Mouse (Mus musculus) ES-E14 (cell line): Measurements from ENCODE around the gene Slc2a5. TPM values are rescaled to one million over a fixed set of nuclear protein-coding genes. Genes with fewer than 3 reads are reported as not detected.

Experiments
- DNase-seq: peaks from one replicate; pipeline ENCODE4 v3.0.0-alpha.2; 2013; ENCODE audit warnings: low read depth, low spot score
- H3K27ac ChIP-seq: 2 replicates; pipeline ENCODE4 v1.5.1; 2012; ENCODE audit warnings: low read depth, mild to moderate bottlenecking, low read length, moderate library complexity, mixed read lengths; ENCODE audit not compliant: poor library complexity, insufficient read depth, severe bottlenecking
- H3K36me3 ChIP-seq: 2 replicates; pipeline ENCODE4 v1.6.1; 2012; ENCODE audit warnings: mild to moderate bottlenecking, low read length, moderate library complexity, mixed read lengths; ENCODE audit not compliant: control insufficient read depth, poor library complexity, insufficient read depth, severe bottlenecking
- H3K4me1 ChIP-seq, 2 experiments: fragments of 150-350 bp in 1 of 2; sonication (generic) in 1 of 2; 2 replicates each; pipeline ENCODE4 v1.6.1; 2012; ENCODE audit warnings: low read length in 2 of 2, mild to moderate bottlenecking in 1 of 2, mixed read lengths in 1 of 2; ENCODE audit not compliant: control insufficient read depth in 2 of 2, insufficient read depth in 2 of 2, poor library complexity in 1 of 2
- H3K4me3 ChIP-seq, 2 experiments: fragments of 150-350 bp in 1 of 2; sonication (generic) in 1 of 2; 2 replicates each; pipeline ENCODE4 v1.5.1; 2012; ENCODE audit warnings: low read length in 2 of 2, low read depth in 1 of 2, mild to moderate bottlenecking in 1 of 2, mixed read lengths in 1 of 2; ENCODE audit not compliant: insufficient read depth in 1 of 2, poor library complexity in 1 of 2, severe bottlenecking in 1 of 2
- H3K9ac ChIP-seq: 2 replicates; pipeline ENCODE4 v1.6.1; 2012; ENCODE audit warnings: low read depth, mild to moderate bottlenecking, low read length, mixed read lengths; ENCODE audit not compliant: poor library complexity, insufficient read depth, severe bottlenecking
- H3K9me3 ChIP-seq: fragments of 150-350 bp; sonication (generic); 2 replicates; pipeline ENCODE4 v1.6.1; 2012; ENCODE audit warnings: low read depth, mild to moderate bottlenecking, low read length; ENCODE audit not compliant: control insufficient read depth, insufficient read depth
- CHD2 ChIP-seq: IDR thresholded peaks from 2 replicates; pipeline ENCODE4 v1.6.1; 2014; ENCODE audit warnings: mild to moderate bottlenecking, low read depth, low read length, inconsistent platforms
- HCFC1 ChIP-seq: IDR thresholded peaks from 2 replicates; pipeline ENCODE4 v1.6.1; 2012; ENCODE audit warnings: low read length, inconsistent platforms, borderline replicate concordance; ENCODE audit not compliant: insufficient read depth
- MAFK ChIP-seq: IDR thresholded peaks from 2 replicates; pipeline ENCODE4 v1.6.1; 2014; ENCODE audit warnings: mild to moderate bottlenecking, low read depth, low read length, inconsistent platforms; ENCODE audit not compliant: insufficient read depth
- ZC3H11A ChIP-seq: IDR thresholded peaks from 2 replicates; pipeline ENCODE4 v1.6.1; 2012; ENCODE audit warnings: low read depth, mild to moderate bottlenecking, inconsistent platforms, low read length, borderline replicate concordance
- ZNF384 ChIP-seq: IDR thresholded peaks from 2 replicates; pipeline ENCODE4 v1.6.1; 2012; ENCODE audit warnings: low read depth, low read length, inconsistent platforms
- in situ Hi-C, 2 experiments: fragments of 600-800 bp; cut with MboI; formaldehyde crosslinking; loops; one replicate each; pipeline ENCODE4 v1.15.1; 2025; ENCODE audit warnings: low sequenced_read_pairs in 2 of 2, inconsistent platforms in 1 of 2; ENCODE audit not compliant: unreplicated experiment in 2 of 2
- total RNA-seq: library from RNA; depleted of rRNA; stranded (reverse); fragments of 300-350 nt; gene quantifications from 2 replicates; pipeline ENCODE4 v1.2.3, GENCODE M21; 2012; rRNA removed

Gene Slc2a5
- 2.4 and 3.2 TPM in 2 replicates for total RNA-seq

DNA sequence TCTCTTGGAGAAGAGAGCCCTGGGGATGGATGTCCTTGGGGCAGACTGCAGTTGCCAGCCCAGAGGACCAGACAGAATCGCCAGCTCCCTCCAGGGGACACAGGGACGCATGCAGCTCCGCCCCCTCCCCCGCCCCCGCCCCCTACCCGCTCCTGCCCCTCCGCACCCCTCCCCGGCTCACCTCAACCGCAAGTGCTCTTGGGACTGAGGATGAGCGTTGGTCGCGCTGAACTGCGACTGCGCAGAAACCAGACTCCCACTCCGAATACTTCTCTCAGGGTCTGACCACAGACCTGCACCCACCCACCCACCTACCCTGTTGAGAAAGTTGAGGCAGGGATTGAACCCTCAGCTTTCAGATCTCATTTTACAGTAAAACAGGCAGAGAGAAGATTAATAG, at the start of gene Slc2a5:
Slc2a5 (plus strand) TSS at position 229 of the 400 bp plus-strand sequence.
- Histone ChIP-seq H3K4me1 (peaks cover 0 to 18% of the 10 kb centered on the region in 2 experiments; a peak in 1 of 4 replicates), H3K36me3 (no peaks in the 10 kb centered on the region), H3K4me3 (peak within 1 kb of the TSS; percentile 27 to 78), H3K9ac (peak within 1 kb of the TSS; percentile 64; the same call in 1 of the 2 replicates), H3K27ac (no peak within 1 kb of the TSS), H3K9me3 (no peaks in the 10 kb centered on the region)
- peak; percentile 47 for DNase-seq
- in situ Hi-C loops, result no loop called here
- TF ChIP-seq ZC3H11A (no peak), MAFK (no peak), CHD2 (no peak), HCFC1 (no peak), ZNF384 (no peak)

DNA sequence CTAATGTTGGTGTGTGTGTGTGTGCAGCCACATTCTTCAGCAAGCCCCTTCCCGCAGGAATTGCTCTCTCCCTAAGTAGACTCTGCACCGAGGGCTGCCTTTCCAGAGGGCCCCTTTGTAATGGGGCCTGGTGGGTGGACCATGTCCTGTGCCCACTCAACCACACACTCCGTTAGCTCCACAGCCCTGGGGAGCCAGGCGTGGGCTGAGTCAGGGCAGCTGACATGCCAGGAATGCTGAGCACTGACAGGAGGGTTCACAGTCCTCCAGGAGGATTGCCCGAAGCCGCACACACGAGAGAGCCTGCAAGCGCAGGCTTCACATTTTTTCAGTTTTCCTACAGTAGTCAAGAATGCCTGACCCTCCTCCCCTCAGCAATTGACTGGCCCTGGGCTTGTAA, 48.9 kb upstream of the Slc2a5 start:
- DNase-seq, result no peak
- in situ Hi-C loops, result no loop called here
- Histone ChIP-seq H3K27ac (no peak overlapping the region), H3K36me3 (peaks cover 24% of the 10 kb centered on the region), H3K9me3 (no peaks in the 10 kb centered on the region), H3K4me1 (peaks cover 4 to 11% of the 10 kb centered on the region in 2 experiments; a peak in 2 of 4 replicates), H3K9ac (no peak overlapping the region), H3K4me3 (no peak overlapping the region)
- no peak for TF ChIP-seq HCFC1
- no peak for TF ChIP-seq ZNF384
- no peak for TF ChIP-seq ZC3H11A
- TF ChIP-seq CHD2, result no peak
- TF ChIP-seq MAFK, result no peak

DNA sequence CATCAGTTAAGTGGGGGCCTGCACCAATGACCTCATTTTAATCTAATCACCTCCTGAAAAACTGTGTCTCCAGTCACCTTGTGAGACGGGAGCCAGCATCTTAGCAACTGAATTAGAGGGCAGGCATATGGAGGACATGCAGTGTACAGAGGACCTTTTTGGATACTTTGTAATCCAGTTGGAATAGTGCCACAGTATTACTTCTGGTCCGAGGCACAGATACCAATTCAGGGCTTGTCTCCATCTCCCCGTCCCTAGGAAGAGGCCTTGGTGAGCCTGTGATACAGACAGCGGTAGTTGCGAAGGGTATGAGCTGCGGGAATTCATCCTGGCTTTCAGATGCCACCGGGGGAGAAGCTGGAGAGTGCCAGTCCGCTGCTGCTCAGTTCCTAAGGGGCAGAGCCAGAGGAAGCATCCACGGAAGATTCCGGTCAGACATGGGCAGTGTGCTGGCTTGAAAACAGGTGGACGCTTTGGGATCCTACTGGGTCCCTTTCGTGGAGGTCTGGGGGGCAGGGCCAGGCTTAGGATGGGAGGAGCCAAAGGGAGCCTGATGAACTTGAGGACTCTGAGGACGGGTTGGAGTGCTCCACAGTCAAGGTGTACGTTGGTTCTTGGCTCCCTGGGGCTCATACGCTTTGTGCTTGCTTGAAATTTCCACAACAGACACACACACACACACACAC, 46.5 kb upstream of the Slc2a5 start:
- TF ChIP-seq HCFC1, result no peak
- TF ChIP-seq ZC3H11A, result no peak
- no peak for TF ChIP-seq ZNF384
- no peak for TF ChIP-seq CHD2
- TF ChIP-seq MAFK, result no peak
- Histone ChIP-seq H3K36me3 (peaks cover 21% of the 10 kb centered on the region), H3K4me1 (peaks cover 0 to 12% of the 10 kb centered on the region in 2 experiments; a peak in 1 of 4 replicates), H3K9me3 (no peaks in the 10 kb centered on the region), H3K27ac (no peak overlapping the region), H3K4me3 (peak overlapping the region in 1 of 2 experiments; percentile 52; a peak in 1 of 4 replicates), H3K9ac (peak overlapping the region; percentile 44; the same call in 1 of the 2 replicates)
- DNase-seq, result no peak
- in situ Hi-C loops, result no loop called here

DNA sequence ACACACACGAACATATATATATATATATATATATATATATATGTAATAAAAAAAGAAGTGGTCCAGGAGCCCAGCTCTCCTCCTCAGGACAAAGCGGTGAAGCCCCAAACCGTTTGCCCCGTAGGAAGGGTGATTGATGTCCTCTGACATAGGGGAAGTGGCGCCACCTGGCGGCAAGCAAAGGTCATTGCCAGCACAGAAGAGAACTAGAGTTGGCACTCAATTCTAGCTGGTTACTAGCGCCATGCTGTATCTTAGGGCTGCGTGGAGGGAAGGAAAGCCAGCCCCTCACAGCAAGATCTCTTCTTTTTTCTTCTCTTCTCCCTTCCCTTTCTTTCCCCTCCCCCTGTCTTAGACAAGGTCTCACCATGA, 46.0 kb upstream of the Slc2a5 start:
- no peak for TF ChIP-seq HCFC1
- TF ChIP-seq ZC3H11A, result 0 out of 2 replicates have a peak, but pooled peaks have one; percentile 29
- Histone ChIP-seq H3K27ac (no peak overlapping the region), H3K4me3 (no peak overlapping the region), H3K4me1 (peaks cover 0 to 11% of the 10 kb centered on the region in 2 experiments; a peak in 1 of 4 replicates), H3K9me3 (no peaks in the 10 kb centered on the region), H3K36me3 (peaks cover 18% of the 10 kb centered on the region), H3K9ac (no peak overlapping the region)
- DNase-seq, result peak; percentile 66
- in situ Hi-C loops, result no loop called here

DNA sequence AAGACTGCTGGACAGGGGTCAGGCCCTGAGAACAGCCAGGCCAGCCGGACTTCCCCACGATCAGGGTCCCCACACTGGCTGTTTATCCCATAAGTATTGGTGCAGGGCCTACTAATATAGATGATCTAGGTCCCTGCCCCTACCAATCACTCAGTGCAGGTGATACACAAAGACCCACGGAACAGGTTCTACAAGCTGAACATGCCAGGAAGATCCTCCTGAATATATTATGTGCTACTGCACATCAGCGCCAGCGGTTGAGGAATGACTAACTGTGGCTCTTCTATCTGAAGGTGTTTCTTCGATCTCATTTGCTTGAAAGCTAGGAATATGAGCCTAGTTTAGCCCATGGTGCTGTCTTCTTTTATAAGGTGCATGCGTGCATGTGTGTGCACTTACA, 43.7 kb upstream of the Slc2a5 start:
- in situ Hi-C loops, result no loop called here
- no peak for DNase-seq
- Histone ChIP-seq H3K4me1 (peaks cover 0 to 3% of the 10 kb centered on the region in 2 experiments; a peak in 1 of 4 replicates), H3K9me3 (no peaks in the 10 kb centered on the region), H3K36me3 (no peaks in the 10 kb centered on the region), H3K4me3 (no peak overlapping the region), H3K9ac (no peak overlapping the region), H3K27ac (no peak overlapping the region)
- TF ChIP-seq ZNF384, result no peak
- TF ChIP-seq HCFC1, result no peak
- TF ChIP-seq ZC3H11A, result no peak
- TF ChIP-seq MAFK, result no peak
